ENCODE assay signal across 35 mouse cellular contexts in the genomic region with DNA sequence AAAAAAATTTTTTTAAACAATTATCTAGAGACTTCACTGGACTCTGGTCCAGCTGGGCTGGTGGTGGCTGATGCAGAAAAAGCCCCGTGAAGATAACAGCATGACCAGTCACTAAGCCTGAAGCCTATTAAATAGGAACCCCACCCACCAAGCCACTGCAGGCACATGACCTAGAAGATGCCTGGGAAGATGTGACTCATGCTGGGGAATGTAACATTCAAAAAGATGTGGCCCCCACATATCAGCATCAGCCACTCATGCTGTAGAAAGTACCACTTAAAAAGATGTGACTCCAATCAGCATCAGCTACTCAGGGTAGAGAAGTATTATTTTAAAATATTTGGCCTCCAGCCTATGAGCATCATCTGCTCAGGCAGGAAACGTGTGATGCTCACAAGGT. TPM values are rescaled to one million over a fixed set of nuclear protein-coding genes. Genes with fewer than 3 reads are reported as not detected.
DNase-seq lines count a peak whose midpoint lies in the region; ATAC-seq and TF ChIP-seq lines count a peak whose summit lies in the region.
"Had no signal": no experiment of that assay in that cellular context is flagged by ENCODE, and none has a peak within 500 bp of the region (broad histone marks: within the 10 kb centered on the region; RNA-seq: fewer than 3 reads in every experiment).

No protein-coding gene starts in this region.

- no peaks in the 10 kb centered on the region for H3K79me2 ChIP-seq in C2C12 (ENCODE audit: control insufficient read depth, insufficient read depth)

- no peak overlapping the region for H3K4me3 ChIP-seq in intestine, postnatal 0 days (ENCODE audit: low read depth, low read length)
- no peak overlapping the region for H3K4me3 ChIP-seq in intestine, embryonic 16.5 days (ENCODE audit: low read length)
- H3K4me3 ChIP-seq in C2C12 (ENCODE audit: insufficient read depth, poor library complexity, severe bottlenecking), result no peak overlapping the region
- no peak overlapping the region for H3K4me3 ChIP-seq in brown adipose tissue, adult 24 weeks (ENCODE audit: insufficient read depth, low read depth, low read length)
- no peak overlapping the region for H3K4me3 ChIP-seq in forebrain, embryonic 11.5 days (ENCODE audit: low read depth, low read length)
- no peak overlapping the region for H3K4me3 ChIP-seq in midbrain, embryonic 15.5 days
- H3K4me3 ChIP-seq: embryonic facial prominence, embryonic 12.5 days; limb, embryonic 10.5 days; limb, embryonic 15.5 days; liver, embryonic 13.5 days; megakaryocyte, embryonic 14.5 days; midbrain, embryonic 13.5 days; neural tube, embryonic 15.5 days had no signal

- no peaks in the 10 kb centered on the region for H3K9me3 ChIP-seq in intestine, postnatal 0 days (ENCODE audit: control insufficient read depth)
- no peaks in the 10 kb centered on the region for H3K9me3 ChIP-seq in intestine, embryonic 16.5 days (ENCODE audit: control insufficient read depth, low read length)
- H3K9me3 ChIP-seq in forebrain, embryonic 11.5 days (ENCODE audit: control insufficient read depth, low read length), result no peaks in the 10 kb centered on the region
- H3K9me3 ChIP-seq in midbrain, embryonic 15.5 days, result no peaks in the 10 kb centered on the region
- H3K9me3 ChIP-seq: embryonic facial prominence, embryonic 12.5 days; limb, embryonic 10.5 days; limb, embryonic 15.5 days; liver, embryonic 13.5 days; megakaryocyte, embryonic 14.5 days; midbrain, embryonic 13.5 days; neural tube, embryonic 15.5 days had no signal

- H3K79me3 ChIP-seq in C2C12 (ENCODE audit: low read depth), result no peaks in the 10 kb centered on the region

- WGBS in intestine, postnatal 0 days, result 55% methylated on average over 2 of the region's 2 CpGs
- 61% methylated on average over 2 of the region's 2 CpGs for WGBS in intestine, embryonic 16.5 days
- WGBS in forebrain, embryonic 11.5 days, result 81% methylated on average over 2 of the region's 2 CpGs
- WGBS in midbrain, embryonic 15.5 days, result 70% methylated on average over 2 of the region's 2 CpGs

- no peaks in the 10 kb centered on the region for H3K27me3 ChIP-seq in intestine, postnatal 0 days (replicated peaks; ENCODE audit: control insufficient read depth, insufficient read depth, low read length)
- H3K27me3 ChIP-seq in intestine, embryonic 16.5 days (replicated peaks; ENCODE audit: control insufficient read depth, insufficient read depth, low read length), result no peaks in the 10 kb centered on the region
- H3K27me3 ChIP-seq in C2C12 (ENCODE audit: control insufficient read depth, insufficient read depth, insufficient read length), result no peaks in the 10 kb centered on the region
- H3K27me3 ChIP-seq in forebrain, embryonic 11.5 days (ENCODE audit: control insufficient read depth, insufficient read depth, low read length), result no peaks in the 10 kb centered on the region
- no peaks in the 10 kb centered on the region for H3K27me3 ChIP-seq in midbrain, embryonic 15.5 days (replicated peaks)
- H3K27me3 ChIP-seq: embryonic facial prominence, embryonic 12.5 days; limb, embryonic 15.5 days; liver, embryonic 13.5 days; midbrain, embryonic 13.5 days; neural tube, embryonic 15.5 days had no signal

- H3K4me2 ChIP-seq in intestine, postnatal 0 days (replicated peaks; ENCODE audit: low read depth), result no peak overlapping the region
- H3K4me2 ChIP-seq in intestine, embryonic 16.5 days (ENCODE audit: low read depth, low read length), result no peak overlapping the region
- H3K4me2 ChIP-seq in forebrain, embryonic 11.5 days (ENCODE audit: low read depth, low read length, severe bottlenecking), result no peak overlapping the region
- no peak overlapping the region for H3K4me2 ChIP-seq in midbrain, embryonic 15.5 days
- H3K4me2 ChIP-seq: embryonic facial prominence, embryonic 12.5 days; hindbrain, embryonic 14.5 days; limb, embryonic 15.5 days; liver, embryonic 13.5 days; midbrain, embryonic 13.5 days; neural tube, embryonic 15.5 days had no signal

- no peaks in the 10 kb centered on the region for H3K36me3 ChIP-seq in intestine, postnatal 0 days (ENCODE audit: control insufficient read depth, insufficient read depth)
- no peaks in the 10 kb centered on the region for H3K36me3 ChIP-seq in intestine, embryonic 16.5 days (ENCODE audit: control insufficient read depth, insufficient read depth, low read length)
- H3K36me3 ChIP-seq in C2C12 (ENCODE audit: control insufficient read depth, insufficient read depth), result no peaks in the 10 kb centered on the region
- H3K36me3 ChIP-seq in forebrain, embryonic 11.5 days (ENCODE audit: control insufficient read depth, insufficient read depth, low read length), result no peaks in the 10 kb centered on the region
- no peaks in the 10 kb centered on the region for H3K36me3 ChIP-seq in midbrain, embryonic 15.5 days (replicated peaks)
- H3K36me3 ChIP-seq: embryonic facial prominence, embryonic 12.5 days; limb, embryonic 10.5 days; limb, embryonic 15.5 days; liver, embryonic 13.5 days; midbrain, embryonic 13.5 days; neural tube, embryonic 15.5 days had no signal

- DNase-seq in forebrain, embryonic 11.5 days (ENCODE audit: low spot score), result no peak
- DNase-seq in kidney, postnatal 25 days, result no peak
- DNase-seq: adrenal gland, adult 2 months; adrenal gland, postnatal 36 days; cerebellum, adult 11-12 months; cerebellum, adult 9-11 months; embryo, embryonic 11 days; kidney, adult 2 months; layer of hippocampus, postnatal 36 days; liver, embryonic 13.5 days; lung, adult 18-20 months; lung, postnatal 4 days; right cerebral cortex, postnatal 4 days; thymus, postnatal 4 days had no signal

- H3K27ac ChIP-seq in intestine, postnatal 0 days (ENCODE audit: low read depth, low read length), result no peak overlapping the region
- no peak overlapping the region for H3K27ac ChIP-seq in intestine, embryonic 16.5 days (ENCODE audit: low read length)
- H3K27ac ChIP-seq in brown adipose tissue, adult 24 weeks (replicated peaks; ENCODE audit: low read depth, low read length), result peak overlapping the region; percentile 7; the same call in 1 of the 2 replicates
- H3K27ac ChIP-seq in forebrain, embryonic 11.5 days (ENCODE audit: low read depth, low read length), result no peak overlapping the region
- no peak overlapping the region for H3K27ac ChIP-seq in midbrain, embryonic 15.5 days
- H3K27ac ChIP-seq: embryonic facial prominence, embryonic 12.5 days; hindbrain, embryonic 14.5 days; kidney, postnatal 0 days; limb, embryonic 10.5 days; limb, embryonic 15.5 days; liver, embryonic 13.5 days; midbrain, embryonic 13.5 days; neural tube, embryonic 15.5 days had no signal

- H3K9ac ChIP-seq in intestine, postnatal 0 days (ENCODE audit: low read depth, low read length), result no peak overlapping the region
- H3K9ac ChIP-seq in intestine, embryonic 16.5 days (ENCODE audit: low read depth, low read length), result no peak overlapping the region
- H3K9ac ChIP-seq in forebrain, embryonic 11.5 days (ENCODE audit: low read length), result no peak overlapping the region
- no peak overlapping the region for H3K9ac ChIP-seq in midbrain, embryonic 15.5 days
- H3K9ac ChIP-seq: embryonic facial prominence, embryonic 12.5 days; hindbrain, embryonic 14.5 days; limb, embryonic 15.5 days; liver, embryonic 13.5 days; midbrain, embryonic 13.5 days; neural tube, embryonic 15.5 days had no signal

- H3ac ChIP-seq in C2C12 (ENCODE audit: control insufficient read depth, insufficient read length, low read depth), result no peak overlapping the region

- 0 out of 2 replicates have a peak, but pooled peaks have one; percentile 25 for ATAC-seq in intestine, postnatal 0 days
- ATAC-seq in intestine, embryonic 16.5 days, result no peak
- no peak for ATAC-seq in forebrain, embryonic 11.5 days (replicated peaks; ENCODE audit: low FRiP score)
- ATAC-seq in midbrain, embryonic 15.5 days (replicated peaks), result no peak
- ATAC-seq: activated CD4-positive, CD25-positive, alpha-beta regulatory T cell, adult 4 months; forebrain, embryonic 16.5 days; inflammation-experienced regulatory T-cells, adult 6 months; lung, postnatal 0 days; midbrain, embryonic 13.5 days had no signal

- TF ChIP-seq CTCF in intestine, postnatal 0 days (IDR thresholded peaks at IDR 0.05; ENCODE audit: low read depth), result no peak
- no peak for TF ChIP-seq CTCF in C2C12 (IDR thresholded peaks at IDR 0.05; ENCODE audit: control insufficient read depth, insufficient read depth, insufficient read length)

- no peaks in the 10 kb centered on the region for H3K4me1 ChIP-seq in intestine, postnatal 0 days (replicated peaks; ENCODE audit: control insufficient read depth, insufficient read depth, low read length)
- peaks cover 3% of the 10 kb centered on the region; the same call in 1 of the 2 replicates for H3K4me1 ChIP-seq in intestine, embryonic 16.5 days (ENCODE audit: control insufficient read depth, insufficient read depth, low read length)
- H3K4me1 ChIP-seq in brown adipose tissue, adult 24 weeks (ENCODE audit: control insufficient read depth, insufficient read depth, insufficient read length, low read length), result peaks cover 17% of the 10 kb centered on the region
- no peaks in the 10 kb centered on the region for H3K4me1 ChIP-seq in forebrain, embryonic 11.5 days (replicated peaks; ENCODE audit: control insufficient read depth, insufficient read depth, low read length)
- H3K4me1 ChIP-seq in midbrain, embryonic 15.5 days, result no peaks in the 10 kb centered on the region
- H3K4me1 ChIP-seq: limb, embryonic 10.5 days; midbrain, embryonic 13.5 days; neural tube, embryonic 15.5 days had no signal

RNA-seq across cellular contexts. Expression of gene Dusp11, which starts 8.4 kb away (rescaled TPM):
- 37.1 and 39.9 TPM in 2 replicates for polyA plus RNA-seq in intestine, postnatal 0 days (2015; fragmentation: Nextera tagmentation; extraction: Ambion mirVana)
- 34.2 and 41.1 TPM in 2 replicates for polyA plus RNA-seq in intestine, embryonic 16.5 days (2015; fragmentation: Nextera tagmentation; extraction: Ambion mirVana)
- polyA plus RNA-seq in C2C12 (2012; fragmentation: generic; extraction: Trizol), result 14.5 TPM
- polyA plus RNA-seq in brown adipose tissue, adult 24 weeks (2012; ENCODE audit: insufficient read depth, insufficient read length, missing spikeins), result 31.9 and 39.0 TPM in 2 replicates
- 45.0 and 56.1 TPM in 2 replicates for polyA plus RNA-seq in forebrain, embryonic 11.5 days (2014; fragmentation: Nextera tagmentation; extraction: Ambion mirVana)
- polyA plus RNA-seq in midbrain, embryonic 15.5 days (2015; fragmentation: Nextera tagmentation; extraction: Ambion mirVana), result 53.9 and 60.8 TPM in 2 replicates

RNA-seq across cellular contexts. Expression of gene Figla, which starts 46.1 kb away (rescaled TPM):
- not detected in 2 replicates for polyA plus RNA-seq in intestine, postnatal 0 days (2015; fragmentation: Nextera tagmentation; extraction: Ambion mirVana)
- polyA plus RNA-seq in intestine, embryonic 16.5 days (2015; fragmentation: Nextera tagmentation; extraction: Ambion mirVana), result not detected in 2 replicates
- 0.05 TPM for polyA plus RNA-seq in C2C12 (2012; fragmentation: generic; extraction: Trizol)
- polyA plus RNA-seq in brown adipose tissue, adult 24 weeks (2012; ENCODE audit: insufficient read depth, insufficient read length, missing spikeins), result not detected in 2 replicates
- not detected in 2 replicates for polyA plus RNA-seq in forebrain, embryonic 11.5 days (2014; fragmentation: Nextera tagmentation; extraction: Ambion mirVana)
- polyA plus RNA-seq in midbrain, embryonic 15.5 days (2015; fragmentation: Nextera tagmentation; extraction: Ambion mirVana), result not detected in 2 replicates
- polyA plus RNA-seq: activated CD4-positive, CD25-positive, alpha-beta regulatory T cell, adult 4 months; adrenal gland, adult 2 months; embryonic facial prominence, embryonic 12.5 days; forebrain, embryonic 16.5 days; heart, embryonic 16.5 days; hindbrain, embryonic 14.5 days; inflammation-experienced regulatory T-cells, adult 6 months; kidney, adult 2 months; kidney, postnatal 0 days; large intestine, adult 2 months; limb, embryonic 10.5 days; limb, embryonic 15.5 days; liver, embryonic 13.5 days; lung, postnatal 0 days; midbrain, embryonic 13.5 days; neural tube, embryonic 15.5 days; spleen, adult 2 months; thymus, postnatal 0 days had no signal

RNA-seq across cellular contexts. Expression of gene Nat8f1, which starts 54.4 kb away (rescaled TPM):
- 18.1 and 19.0 TPM in 2 replicates for polyA plus RNA-seq in intestine, postnatal 0 days (2015; fragmentation: Nextera tagmentation; extraction: Ambion mirVana)
- 12.0 and 14.0 TPM in 2 replicates for polyA plus RNA-seq in intestine, embryonic 16.5 days (2015; fragmentation: Nextera tagmentation; extraction: Ambion mirVana)
- 1.8 TPM for polyA plus RNA-seq in C2C12 (2012; fragmentation: generic; extraction: Trizol)
- polyA plus RNA-seq in brown adipose tissue, adult 24 weeks (2012; ENCODE audit: insufficient read depth, insufficient read length, missing spikeins), result 11.6 and 12.2 TPM in 2 replicates
- polyA plus RNA-seq in forebrain, embryonic 11.5 days (2014; fragmentation: Nextera tagmentation; extraction: Ambion mirVana), result 4.5 and 4.6 TPM in 2 replicates
- 19.0 and 22.5 TPM in 2 replicates for polyA plus RNA-seq in midbrain, embryonic 15.5 days (2015; fragmentation: Nextera tagmentation; extraction: Ambion mirVana)

RNA-seq across cellular contexts. Expression of gene Tprkb, which starts 58.2 kb away (rescaled TPM):
- 61.3 and 65.1 TPM in 2 replicates for polyA plus RNA-seq in intestine, postnatal 0 days (2015; fragmentation: Nextera tagmentation; extraction: Ambion mirVana)
- 48.4 and 53.3 TPM in 2 replicates for polyA plus RNA-seq in intestine, embryonic 16.5 days (2015; fragmentation: Nextera tagmentation; extraction: Ambion mirVana)
- 25.6 TPM for polyA plus RNA-seq in C2C12 (2012; fragmentation: generic; extraction: Trizol)
- 10.1 and 19.7 TPM in 2 replicates for polyA plus RNA-seq in brown adipose tissue, adult 24 weeks (2012; ENCODE audit: insufficient read depth, insufficient read length, missing spikeins)
- 31.2 and 32.1 TPM in 2 replicates for polyA plus RNA-seq in forebrain, embryonic 11.5 days (2014; fragmentation: Nextera tagmentation; extraction: Ambion mirVana)
- 39.8 and 49.5 TPM in 2 replicates for polyA plus RNA-seq in midbrain, embryonic 15.5 days (2015; fragmentation: Nextera tagmentation; extraction: Ambion mirVana)

RNA-seq across cellular contexts. Expression of gene Add2, which starts 58.6 kb away (rescaled TPM):
- 2.0 and 2.1 TPM in 2 replicates for polyA plus RNA-seq in intestine, postnatal 0 days (2015; fragmentation: Nextera tagmentation; extraction: Ambion mirVana)
- polyA plus RNA-seq in intestine, embryonic 16.5 days (2015; fragmentation: Nextera tagmentation; extraction: Ambion mirVana), result 5.5 and 8.0 TPM in 2 replicates
- 6.7 TPM for polyA plus RNA-seq in C2C12 (2012; fragmentation: generic; extraction: Trizol)
- polyA plus RNA-seq in brown adipose tissue, adult 24 weeks (2012; ENCODE audit: insufficient read depth, insufficient read length, missing spikeins), result not detected in 2 replicates
- 61.0 and 68.3 TPM in 2 replicates for polyA plus RNA-seq in forebrain, embryonic 11.5 days (2014; fragmentation: Nextera tagmentation; extraction: Ambion mirVana)
- 206 and 209 TPM in 2 replicates for polyA plus RNA-seq in midbrain, embryonic 15.5 days (2015; fragmentation: Nextera tagmentation; extraction: Ambion mirVana)
- polyA plus RNA-seq: activated CD4-positive, CD25-positive, alpha-beta regulatory T cell, adult 4 months; inflammation-experienced regulatory T-cells, adult 6 months had no signal
